Mouse (Mus musculus) liver, embryonic 14.5 days (tissue): ENCODE data around the gene Atp2c2. TPM values are rescaled to one million over a fixed set of nuclear protein-coding genes. Genes with fewer than 3 reads are reported as not detected.
A peak's percentile ranks its signal among the peaks of the same experiment; 100 is the strongest.

ENCODE experiments used
- ATAC-seq: fragments of 200-750 bp; cut with Nextera tagmentation; 2 replicates; pipeline ENCODE4 v1.8.0; 2017; ENCODE audit warnings: moderate number of reproducible peaks, mild to moderate bottlenecking, moderate library complexity; ENCODE audit not compliant: insufficient read depth
- DNase-seq, 3 experiments: peaks; one replicate each; pipeline ENCODE4 v3.0.0-alpha.2; 2012 to 2013; ENCODE audit warnings: low read depth in 3 of 3, low spot score in 3 of 3
- H3K27ac ChIP-seq: fragments of 300-500 bp; sonication (generic); 2 replicates; pipeline ENCODE4 v1.5.1; 2014; ENCODE audit warnings: moderate library complexity, mild to moderate bottlenecking, control low read depth, inconsistent platforms
- H3K27me3 ChIP-seq: fragments of 300-500 bp; sonication (generic); 2 replicates; pipeline ENCODE4 v1.6.1; 2014; ENCODE audit warnings: mild to moderate bottlenecking, low read length, moderate library complexity; ENCODE audit not compliant: control insufficient read depth, insufficient read depth
- H3K36me3 ChIP-seq: fragments of 300-500 bp; sonication (generic); replicated peaks from 2 replicates; pipeline ENCODE4 v1.6.1; 2014; ENCODE audit warnings: low read depth; ENCODE audit not compliant: control insufficient read depth, insufficient read depth
- H3K4me1 ChIP-seq, 2 experiments: fragments of 200-500 bp in 1 of 2; fragments of 300-500 bp in 1 of 2; sonication (generic) in 1 of 2; replicated peaks; 2 replicates each; pipeline ENCODE4 v1.6.1; 2012 to 2014; ENCODE audit warnings: antibody characterized with exemption in 1 of 2, inconsistent platforms in 1 of 2, low read length in 1 of 2; ENCODE audit not compliant: control insufficient read depth in 2 of 2, insufficient read depth in 2 of 2
- H3K4me2 ChIP-seq: fragments of 300-500 bp; sonication (generic); 2 replicates; pipeline ENCODE4 v1.6.1; 2014; ENCODE audit warnings: low read depth, mild to moderate bottlenecking, control low read depth, moderate library complexity
- H3K4me3 ChIP-seq, 2 experiments: fragments of 200-500 bp in 1 of 2; fragments of 300-500 bp in 1 of 2; sonication (generic) in 1 of 2; 2 replicates each; pipeline ENCODE4 v1.5.1; 2012 to 2014; ENCODE audit warnings: low read depth in 2 of 2, low read length in 2 of 2, mild to moderate bottlenecking in 2 of 2, control low read depth in 1 of 2, inconsistent platforms in 1 of 2, moderate library complexity in 1 of 2; ENCODE audit not compliant: insufficient read depth in 1 of 2
- H3K9ac ChIP-seq: fragments of 300-500 bp; sonication (generic); replicated peaks from 2 replicates; pipeline ENCODE4 v1.6.1; 2014; ENCODE audit warnings: mild to moderate bottlenecking, control low read depth, moderate library complexity
- H3K9me3 ChIP-seq: fragments of 300-500 bp; sonication (generic); 2 replicates; pipeline ENCODE4 v1.6.1; 2016; ENCODE audit warnings: low read length, mixed read lengths; ENCODE audit not compliant: control insufficient read depth
- CTCF ChIP-seq: IDR thresholded peaks from 2 replicates; pipeline ENCODE4 v1.5.1; 2016; ENCODE audit warnings: antibody characterized with exemption, low read depth, control low read depth
- EP300 ChIP-seq: IDR thresholded peaks from 2 replicates; pipeline ENCODE4 v1.6.1; 2016; ENCODE audit warnings: antibody characterized with exemption, low read depth
- WGBS: fragments of 180-500 bp; shearing (Covaris S2); extraction: QIAGEN DNeasy Blood & Tissue Kit; methylation state at CpG from one replicate; pipeline ENCODE4 v1.1.7; 2014; ENCODE audit not compliant: insufficient replicate concordance; 5-methylcytosine and 5-hydroxymethylcytosine counted together
- polyA plus RNA-seq, 2 experiments: library from polyadenylated mRNA; depleted of rRNA in 1 of 2; stranded (reverse) in 1 of 2; unstranded in 1 of 2; fragments of >200 nt; fragmentation: Nextera tagmentation in 1 of 2; extraction: Ambion mirVana in 1 of 2; gene quantifications; 2 replicates each; pipeline versions ENCODE4 v1.2.1 to v1.2.3; 2012 to 2014

The Atp2c2 gene
- polyA plus RNA-seq, 2 experiments = 0.08 to 0.10 TPM

GRCm38 (mm10) chr8:119765311-119765710 is 65.5 kb downstream of the Atp2c2 start:
- Histone ChIP-seq H3K27me3 (no peaks in the 10 kb centered on the region), H3K4me1 (no peaks in the 10 kb centered on the region; a peak in 1 of 4 replicates), H3K9me3 (no peaks in the 10 kb centered on the region), H3K36me3 (no peaks in the 10 kb centered on the region), H3K27ac (no peak overlapping the region), H3K4me3 (no peak overlapping the region), H3K4me2 (no peak overlapping the region; the same call in 1 of the 2 replicates), H3K9ac (no peak overlapping the region)
- ATAC-seq (peak; percentile 20; the same call in 1 of the 2 replicates), DNase-seq (no peak)
- TF ChIP-seq CTCF (no peak), EP300 (no peak)
- 72% methylated on average over 10 of the region's 10 CpGs for WGBS

- no peaks in the 10 kb centered on the region; a peak in 1 of 4 replicates for H3K4me1 ChIP-seq
- no peak overlapping the region for H3K27ac ChIP-seq
- no peak overlapping the region for H3K4me3 ChIP-seq
- ATAC-seq = peak; percentile 69
- H3K4me2 ChIP-seq = peak overlapping the region; percentile 35
- DNase-seq = no peak
- no peaks in the 10 kb centered on the region for H3K27me3 ChIP-seq
- WGBS = 39% methylated on average over 22 of the region's 22 CpGs
- no peak for TF ChIP-seq CTCF
- no peak for TF ChIP-seq EP300
- no peak overlapping the region for H3K9ac ChIP-seq
- H3K9me3 ChIP-seq = no peaks in the 10 kb centered on the region
- no peaks in the 10 kb centered on the region for H3K36me3 ChIP-seq
These were observed 66.1 kb downstream of the Atp2c2 start for GRCm38 (mm10) chr8:119765761-119766444.

- 67% methylated on average over 7 of the region's 7 CpGs for WGBS
- TF ChIP-seq CTCF = no peak
- TF ChIP-seq EP300 = no peak
- Histone ChIP-seq H3K27me3 (no peaks in the 10 kb centered on the region), H3K36me3 (no peaks in the 10 kb centered on the region), H3K4me1 (peaks cover 0 to 9% of the 10 kb centered on the region in 2 experiments; a peak in 3 of 4 replicates), H3K9ac (no peak overlapping the region), H3K4me2 (no peak overlapping the region), H3K4me3 (no peak overlapping the region), H3K27ac (no peak overlapping the region), H3K9me3 (no peaks in the 10 kb centered on the region)
- no peak for ATAC-seq
- no peak for DNase-seq
These were observed 76.9 kb downstream of the Atp2c2 start for GRCm38 (mm10) chr8:119776668-119777245.

- no peaks in the 10 kb centered on the region for H3K27me3 ChIP-seq
- peak overlapping the region; percentile 64 to 73 for H3K4me3 ChIP-seq
- peaks cover 0 to 9% of the 10 kb centered on the region in 2 experiments; a peak in 3 of 4 replicates for H3K4me1 ChIP-seq
- no peaks in the 10 kb centered on the region for H3K36me3 ChIP-seq
- TF ChIP-seq EP300 (no peak), CTCF (no peak)
- H3K4me2 ChIP-seq = peak overlapping the region; percentile 81
- H3K9me3 ChIP-seq = no peaks in the 10 kb centered on the region
- no peak overlapping the region for H3K27ac ChIP-seq
- ATAC-seq (peak; percentile 31), DNase-seq (no peak)
- WGBS = 31% methylated on average over 7 of the region's 7 CpGs
- peak overlapping the region; percentile 76 for H3K9ac ChIP-seq
These were observed 78.0 kb downstream of the Atp2c2 start for GRCm38 (mm10) chr8:119777765-119778164.

GRCm38 (mm10) chr8:119778263-119778662 is 78.5 kb downstream of the Atp2c2 start, which contains the start of gene Tldc1:
Gene Tldc1 (minus strand): TSS chr8:119778416.
- Histone ChIP-seq H3K4me3 (peak within 1 kb of the TSS; percentile 64 to 73), H3K9ac (peak within 1 kb of the TSS; percentile 76), H3K27me3 (no peaks in the 10 kb centered on the region), H3K36me3 (no peaks in the 10 kb centered on the region), H3K4me2 (peak within 1 kb of the TSS; percentile 81), H3K27ac (no peak within 1 kb of the TSS), H3K4me1 (peaks cover 0 to 9% of the 10 kb centered on the region in 2 experiments; a peak in 3 of 4 replicates), H3K9me3 (no peaks in the 10 kb centered on the region)
- WGBS = 0% methylated on average over 18 of the region's 18 CpGs
- no peak for TF ChIP-seq CTCF
- TF ChIP-seq EP300 = no peak
- peak; percentile 95 to 98 (median 97) for DNase-seq
- ATAC-seq = peak; percentile 97
